Mouse (Mus musculus): ENCODE data around the gene Sh2d4b. TPM values are rescaled to one million over a fixed set of nuclear protein-coding genes. Genes with fewer than 3 reads are reported as not detected.

The Sh2d4b gene
- total RNA-seq (2021), result 1 to 10 TPM; 3.4 to 3.6 TPM
- long read RNA-seq, experiment 1, result 0 reads
- long read RNA-seq, experiment 2, partial matches to known transcripts, result 0 of 1 reads
- long read RNA-seq, experiment 2, other reads (novel, unspliced or antisense), result 0 of 1 reads

- no peak for DNase-seq (ENCODE audit: low spot score in 2 of 2)
These were observed at the start of gene Sh2d4b for GRCm38 (mm10) chr14:40893196-40893595. Sh2d4b (minus strand) TSS chr14:40893266.

DNA sequence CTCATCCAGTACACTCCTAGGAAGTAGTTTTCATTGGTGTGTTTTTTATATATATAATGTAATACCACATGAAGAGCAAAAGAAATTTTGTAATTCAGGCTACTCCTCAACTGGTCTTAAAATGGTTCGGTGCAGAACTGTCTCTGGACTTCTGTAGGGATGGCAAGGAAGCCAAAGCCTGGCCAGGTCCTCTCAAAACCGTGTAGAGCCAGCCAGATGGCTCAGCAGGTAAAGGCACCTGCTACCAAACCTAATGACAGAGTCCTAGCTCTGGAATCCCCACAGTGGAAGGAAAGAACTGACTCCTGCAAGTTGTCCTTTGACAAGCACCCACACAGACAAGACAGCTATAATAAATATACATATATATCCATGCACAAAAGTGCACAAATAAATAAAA is 49.4 kb upstream of the Sh2d4b start:
- no peak for DNase-seq (ENCODE audit: low spot score in 2 of 2)

- DNase-seq (ENCODE audit: low spot score in 2 of 2), result no peak
These were observed 45.4 kb upstream of the Sh2d4b start for GRCm38 (mm10) chr14:40938380-40938987.

DNA sequence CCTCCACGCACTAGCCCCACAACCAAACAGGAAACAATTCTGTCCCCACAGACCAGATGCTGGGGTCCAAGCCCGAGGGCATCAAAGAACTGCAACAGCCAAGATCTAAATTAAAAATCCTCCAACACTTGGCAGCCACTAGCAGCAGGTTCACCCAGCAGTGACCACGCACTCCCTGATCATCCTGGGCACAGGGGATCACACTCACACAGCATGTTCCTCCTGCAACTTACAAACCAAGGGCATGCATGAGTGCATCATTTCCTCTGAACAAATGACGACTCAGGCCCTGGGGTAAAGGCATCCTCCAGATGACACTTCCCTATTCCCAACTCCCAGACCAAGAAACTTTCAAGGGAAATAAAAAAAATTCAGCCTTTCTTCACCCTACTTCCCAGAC is 44.0 kb upstream of the Sh2d4b start:
- DNase-seq (ENCODE audit: low spot score in 2 of 2), result no peak

DNA sequence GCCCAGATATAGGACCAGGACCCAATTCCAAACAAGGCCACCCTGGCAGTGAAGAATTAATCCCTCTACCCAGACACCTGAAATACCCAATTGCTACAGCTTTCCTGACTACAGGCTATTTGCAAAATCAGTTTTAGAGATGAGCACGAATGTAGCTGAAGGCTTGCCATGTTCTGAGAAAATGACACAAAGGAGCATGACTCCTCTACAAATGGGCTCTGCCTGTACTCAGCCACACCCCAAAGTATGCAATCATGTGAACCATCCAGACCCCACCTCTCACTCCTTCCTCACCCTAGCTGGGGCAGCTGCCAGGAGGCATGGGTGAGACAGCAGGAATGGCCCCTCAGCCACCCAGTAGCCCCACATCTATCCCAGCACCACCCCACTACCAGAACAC is 42.4 kb upstream of the Sh2d4b start:
- DNase-seq (ENCODE audit: low spot score in 2 of 2), result no peak

DNA sequence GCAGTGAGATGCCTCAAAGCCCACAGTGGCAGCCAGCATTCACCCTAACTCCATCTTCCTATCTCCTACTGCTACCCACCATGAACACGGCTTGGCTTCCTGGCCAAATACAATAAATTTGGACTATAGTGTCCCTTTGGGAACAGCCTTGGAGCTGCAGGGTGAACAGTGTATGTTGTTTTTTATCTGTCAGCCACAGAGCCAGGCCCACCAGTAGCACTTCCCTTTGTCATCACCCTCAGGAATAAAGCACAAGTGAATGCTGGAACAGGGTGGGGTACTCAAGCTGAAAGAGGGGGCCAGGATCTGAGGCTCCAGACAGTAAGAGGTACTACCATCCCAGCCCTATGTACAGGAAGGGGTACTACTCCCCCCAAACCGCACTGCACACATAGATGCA is 42.0 kb upstream of the Sh2d4b start:
- no peak for DNase-seq (ENCODE audit: low spot score in 2 of 2)

- DNase-seq (ENCODE audit: low spot score in 2 of 2), result no peak
These were observed 40.3 kb upstream of the Sh2d4b start for GRCm38 (mm10) chr14:40933328-40933727.

- DNase-seq (ENCODE audit: low spot score in 2 of 2), result no peak
These were observed 39.2 kb upstream of the Sh2d4b start for GRCm38 (mm10) chr14:40932225-40932624.

GRCm38 (mm10) chr14:40931115-40931829 is 38.2 kb upstream of the Sh2d4b start:
- no peak for DNase-seq (ENCODE audit: low spot score in 2 of 2)

- no peak for DNase-seq (ENCODE audit: low spot score in 2 of 2)
These were observed 36.9 kb upstream of the Sh2d4b start for GRCm38 (mm10) chr14:40929943-40930342.

GRCm38 (mm10) chr14:40928897-40929296 is 35.8 kb upstream of the Sh2d4b start:
- no peak for DNase-seq (ENCODE audit: low spot score in 2 of 2)

DNA sequence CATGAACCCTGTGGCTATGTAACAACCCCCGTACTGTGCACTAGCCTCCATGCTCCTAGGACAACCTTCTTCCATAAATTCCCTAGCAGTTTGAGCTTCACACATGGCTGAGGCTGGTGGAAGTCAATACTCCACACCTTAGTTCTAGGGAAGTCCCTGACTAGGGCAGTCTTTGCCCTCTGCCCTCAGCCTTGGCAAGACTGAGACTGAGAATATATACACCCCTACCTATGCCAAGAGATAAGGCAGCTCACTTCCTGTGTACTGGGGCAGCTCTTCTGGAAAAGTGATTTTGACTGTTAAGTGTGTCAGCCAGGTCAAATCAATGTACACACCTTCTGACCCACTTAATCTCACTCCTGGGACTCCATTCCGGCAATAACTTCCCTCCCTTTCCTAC is 34.0 kb upstream of the Sh2d4b start:
- no peak for DNase-seq (ENCODE audit: low spot score in 2 of 2)

DNA sequence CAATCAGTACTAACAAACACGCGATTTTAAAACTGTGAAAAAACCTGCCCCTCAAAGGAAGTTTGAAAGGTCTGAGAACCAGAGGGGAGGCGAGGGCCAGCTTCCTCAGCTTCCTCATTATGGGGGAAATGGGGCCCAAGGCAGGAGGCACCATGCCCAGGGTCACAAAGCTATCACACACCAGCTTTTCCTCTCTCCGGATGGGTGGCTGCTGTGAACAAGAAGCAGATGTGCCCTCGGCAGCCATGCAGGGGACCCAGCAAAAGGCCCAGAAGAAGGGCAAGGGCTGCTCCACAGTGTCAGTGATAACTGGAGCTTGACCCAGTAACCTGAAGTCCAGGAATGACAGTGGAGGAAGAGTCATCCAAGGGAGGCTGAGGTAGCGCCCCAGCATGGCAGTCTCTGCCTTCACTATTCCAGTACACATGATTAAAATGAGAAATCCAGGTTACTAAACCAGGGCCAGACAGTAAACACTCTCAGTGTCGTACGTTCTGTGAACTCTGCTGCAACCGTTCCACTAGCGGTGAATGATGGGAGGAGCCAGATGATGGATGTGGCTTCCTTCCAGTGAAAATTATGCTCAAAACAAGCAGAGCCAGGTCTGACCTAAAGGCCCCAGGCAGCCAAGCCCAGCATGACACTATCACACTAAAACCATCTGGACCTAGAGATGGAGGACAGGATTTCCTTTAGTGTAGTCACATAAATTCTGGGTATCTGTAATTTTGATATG is 31.5 kb upstream of the Sh2d4b start:
- DNase-seq (ENCODE audit: low spot score in 2 of 2), result no peak

GRCm38 (mm10) chr14:40921241-40921640 is 28.2 kb upstream of the Sh2d4b start:
- DNase-seq (ENCODE audit: low spot score in 2 of 2), result no peak

DNA sequence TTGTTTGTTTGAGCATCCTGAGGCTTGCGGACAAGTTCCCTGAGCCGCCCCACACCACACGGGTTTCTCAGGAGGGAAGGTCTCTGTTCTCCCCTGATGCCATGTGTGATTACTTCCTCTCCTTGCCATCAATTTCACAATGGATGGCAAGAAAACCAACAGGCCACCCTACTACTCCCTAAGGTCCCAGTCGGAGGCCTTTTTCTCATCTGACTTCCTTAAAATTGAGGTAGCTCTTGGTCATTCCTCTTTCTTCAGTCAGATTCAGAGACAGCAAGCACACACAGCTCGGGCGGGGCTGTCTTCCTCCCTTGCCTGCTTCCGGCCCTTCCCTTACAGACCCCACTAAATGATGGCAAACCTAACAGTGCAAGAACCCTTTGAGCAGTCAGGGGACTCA is 26.5 kb upstream of the Sh2d4b start:
- DNase-seq (ENCODE audit: low spot score in 2 of 2), result no peak

GRCm38 (mm10) chr14:40918477-40918876 is 25.4 kb upstream of the Sh2d4b start:
- no peak for DNase-seq (ENCODE audit: low spot score in 2 of 2)

DNA sequence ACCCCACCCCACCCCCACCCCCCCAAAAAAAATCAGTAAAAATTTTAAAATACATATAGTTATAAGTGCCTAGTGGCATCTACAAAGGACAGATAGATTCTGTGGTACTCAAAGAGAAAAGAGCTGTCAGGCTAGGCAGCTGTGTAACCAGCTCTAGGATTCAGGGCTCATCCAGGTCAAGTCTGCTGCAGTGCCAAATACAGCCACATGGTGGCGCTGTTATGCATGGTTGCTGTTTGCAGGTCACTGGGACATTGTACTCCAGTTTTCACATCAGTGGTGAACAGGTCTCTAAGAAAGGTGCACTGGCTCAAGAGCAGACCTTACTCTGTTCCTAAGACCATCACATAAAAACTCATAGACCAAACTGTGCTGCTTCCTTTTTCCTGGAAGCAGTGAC is 24.6 kb upstream of the Sh2d4b start:
- DNase-seq (ENCODE audit: low spot score in 2 of 2), result peak; percentile 82 to 88

- DNase-seq (ENCODE audit: low spot score in 2 of 2), result no peak
These were observed 23.6 kb upstream of the Sh2d4b start for GRCm38 (mm10) chr14:40916667-40917066.

- DNase-seq (ENCODE audit: low spot score in 2 of 2), result no peak
These were observed 22.8 kb upstream of the Sh2d4b start for GRCm38 (mm10) chr14:40915838-40916237.

GRCm38 (mm10) chr14:40914701-40915100 is 21.6 kb upstream of the Sh2d4b start:
- DNase-seq (ENCODE audit: low spot score in 2 of 2), result no peak

DNA sequence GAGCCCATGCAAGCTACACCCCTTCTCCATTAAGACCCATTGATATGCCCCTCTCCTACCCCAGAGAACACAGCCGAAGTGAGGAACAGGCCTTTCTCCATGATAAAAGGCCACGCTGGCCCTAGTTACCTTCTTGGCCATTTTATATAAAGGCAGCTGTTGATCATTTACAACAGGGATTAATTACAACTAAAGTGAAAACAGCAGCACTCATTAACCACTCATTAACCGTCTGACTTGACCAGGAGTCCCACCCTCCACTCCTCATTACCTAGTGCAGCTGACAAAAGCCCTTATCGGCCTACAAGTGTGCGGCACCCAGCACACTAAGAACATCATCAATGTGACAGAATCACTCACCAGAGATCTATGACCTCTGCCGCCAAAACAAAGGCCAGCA is 20.6 kb upstream of the Sh2d4b start:
- no peak for DNase-seq (ENCODE audit: low spot score in 2 of 2)

DNA sequence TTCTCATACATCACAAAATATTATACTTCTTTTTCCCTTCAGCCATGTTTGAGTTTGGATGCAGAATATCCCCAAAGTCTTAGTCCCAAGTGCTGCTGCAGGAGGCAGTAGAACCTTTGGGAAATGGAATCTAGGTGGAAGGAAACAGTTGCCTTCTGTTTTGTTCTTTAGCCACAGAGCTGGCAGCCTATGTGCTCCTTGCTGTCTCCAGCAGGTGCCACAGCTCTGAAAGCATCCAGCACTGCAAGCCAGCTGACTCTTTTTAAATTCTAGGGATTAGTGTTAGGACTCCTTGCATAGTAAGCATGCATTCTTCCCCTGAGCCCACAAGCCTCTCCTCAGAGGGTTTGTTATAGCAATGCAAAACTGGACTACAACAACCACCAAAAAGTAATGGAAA is 18.5 kb upstream of the Sh2d4b start:
- no peak for DNase-seq (ENCODE audit: low spot score in 2 of 2)
